Mouse (Mus musculus) olfactory bulb, adult 2 months (tissue): ENCODE measurements at regions not wholly inside any gene's neighbourhood (a gene's known extent, or its start where the extent isn't known, plus 50 kb on each side); places are given as distances from the start of the nearest gene placed in this dataset.

Source experiments
- CTCF ChIP-seq: fragments of 200-500 bp; IDR thresholded peaks from 2 replicates; pipeline ENCODE4 v1.5.1; 2012; ENCODE audit warnings: low read depth, mild to moderate bottlenecking, low read length, moderate library complexity; ENCODE audit not compliant: insufficient read depth
- POLR2A ChIP-seq: fragments of 200-500 bp; IDR thresholded peaks from 2 replicates; pipeline ENCODE4 v1.6.1; 2012; ENCODE audit warnings: mild to moderate bottlenecking, low read depth, low read length, moderate library complexity; ENCODE audit not compliant: insufficient read depth

GRCm38 (mm10) chr6:104040450-104040849 lies 452.1 kb upstream of the Cntn6 start:
- TF ChIP-seq CTCF: no peak
- TF ChIP-seq POLR2A: no peak
